In genomic region chr5:25083816-25084215, GRCm38 (mm10) we compare ENCODE assay signal across 22 mouse cellular contexts. TPM values are rescaled to one million over a fixed set of nuclear protein-coding genes. Genes with fewer than 3 reads are reported as not detected.
DNase-seq lines count a peak whose midpoint lies in the region; ATAC-seq and TF ChIP-seq lines count a peak whose summit lies in the region.
"Had no signal": no experiment of that assay in that cellular context is flagged by ENCODE, and none has a peak within 500 bp of the region (broad histone marks: within the 10 kb centered on the region; RNA-seq: fewer than 3 reads in every experiment).

No protein-coding gene starts in this region.

- H3K27ac ChIP-seq in heart, embryonic 11.5 days (ENCODE audit: low read depth, low read length): no peak overlapping the region
- no peak overlapping the region for H3K27ac ChIP-seq in lung, postnatal 0 days (ENCODE audit: low read length)
- H3K27ac ChIP-seq: hindbrain, embryonic 14.5 days; limb, embryonic 10.5 days; limb, embryonic 15.5 days; liver, embryonic 13.5 days; midbrain, embryonic 12.5 days had no signal

- in situ Hi-C loops in Patski (cut with MboI; ENCODE audit: low pct_unique_long_range_greater_than_20kb): no loop called here

- TF ChIP-seq EP300 in lung, postnatal 0 days (IDR thresholded peaks at IDR 0.05): no peak

- no peak overlapping the region for H3K4me2 ChIP-seq in heart, embryonic 11.5 days
- no peak overlapping the region for H3K4me2 ChIP-seq in lung, postnatal 0 days (replicated peaks; ENCODE audit: low read depth, low read length)
- H3K4me2 ChIP-seq: hindbrain, embryonic 14.5 days; limb, embryonic 15.5 days; liver, embryonic 13.5 days; midbrain, embryonic 12.5 days had no signal

- POLR2A ChIA-PET in Patski (lab: Charles Lee): no interaction called here

- DNase-seq in heart, adult 18-20 months: no peak
- DNase-seq in lung, postnatal 0 days (ENCODE audit: low spot score): peak; percentile 53
- DNase-seq in lung, postnatal 4 days: no peak
- peak; percentile 20 for DNase-seq in 3T3-L1 (ENCODE audit: low read depth, low spot score)
- no peak for DNase-seq in Patski (ENCODE audit: low read depth, low spot score)
- no peak for DNase-seq in testis, postnatal 14 days (ENCODE audit: low spot score)
- DNase-seq: adrenal gland, postnatal 14 days; cerebellum, adult 2 months; forebrain, postnatal 0 days; kidney, adult 9 months; kidney, postnatal 25 days; liver, embryonic 13.5 days; lung, adult 18-20 months; lung, postnatal 10 days had no signal

- CTCF ChIA-PET in Patski (lab: Charles Lee): interaction anchor here (0.8 to 1.0 kb wide), 3 partner anchors 12 to 73 kb away, joined by 3 read pairs; no protein-coding TSS in a partner anchor

- WGBS in heart, embryonic 11.5 days (ENCODE audit: insufficient replicate concordance): 33% methylated on average over 7 of the region's 7 CpGs
- 27% methylated on average over 7 of the region's 7 CpGs for WGBS in lung, postnatal 0 days

- H3K27me3 ChIP-seq in heart, embryonic 11.5 days (ENCODE audit: control insufficient read depth, insufficient read depth, low read length): no peaks in the 10 kb centered on the region
- no peaks in the 10 kb centered on the region for H3K27me3 ChIP-seq in lung, postnatal 0 days (replicated peaks; ENCODE audit: insufficient read depth, low read length)
- H3K27me3 ChIP-seq in Patski: no peaks in the 10 kb centered on the region
- H3K27me3 ChIP-seq: limb, embryonic 15.5 days; liver, embryonic 13.5 days; midbrain, embryonic 12.5 days had no signal

- H3K4me1 ChIP-seq in heart, embryonic 11.5 days (ENCODE audit: control insufficient read depth, insufficient read depth, low read length): peaks cover 23% of the 10 kb centered on the region
- peaks cover 4% of the 10 kb centered on the region for H3K4me1 ChIP-seq in lung, postnatal 0 days (ENCODE audit: insufficient read depth, low read depth, low read length)
- H3K4me1 ChIP-seq: limb, embryonic 10.5 days; liver, embryonic 13.5 days; midbrain, embryonic 12.5 days had no signal

- H3K36me3 ChIP-seq in heart, embryonic 11.5 days (ENCODE audit: control insufficient read depth, insufficient read depth, low read length): no peaks in the 10 kb centered on the region
- H3K36me3 ChIP-seq in lung, postnatal 0 days (ENCODE audit: insufficient read depth, low read length): no peaks in the 10 kb centered on the region
- H3K36me3 ChIP-seq: limb, embryonic 10.5 days; limb, embryonic 15.5 days; liver, embryonic 13.5 days; midbrain, embryonic 12.5 days had no signal

- no peak for ATAC-seq in heart, embryonic 11.5 days (replicated peaks; ENCODE audit: insufficient number of reproducible peaks, low FRiP score, low TSS enrichment)
- ATAC-seq in lung, postnatal 0 days: no peak
- peak; percentile 29 for ATAC-seq in Patski
- ATAC-seq in monocyte, adult 5-6 weeks (replicated peaks; ENCODE audit: insufficient number of reproducible peaks, low FRiP score, low TSS enrichment, poor library complexity, severe bottlenecking): no peak
- ATAC-seq: forebrain, postnatal 0 days; intestine, postnatal 0 days had no signal

- TF ChIP-seq CTCF in lung, postnatal 0 days (IDR thresholded peaks at IDR 0.05): no peak
- TF ChIP-seq CTCF in Patski (IDR thresholded peaks at IDR 0.05): no peak

- no peaks in the 10 kb centered on the region for H3K9me3 ChIP-seq in heart, embryonic 11.5 days (replicated peaks; ENCODE audit: control insufficient read depth, low read length)
- no peaks in the 10 kb centered on the region for H3K9me3 ChIP-seq in lung, postnatal 0 days (ENCODE audit: low read length)
- H3K9me3 ChIP-seq: limb, embryonic 10.5 days; limb, embryonic 15.5 days; liver, embryonic 13.5 days; midbrain, embryonic 12.5 days had no signal

- peak overlapping the region; percentile 6; the same call in 1 of the 2 replicates for H3K9ac ChIP-seq in heart, embryonic 11.5 days (ENCODE audit: low read depth, low read length)
- H3K9ac ChIP-seq in lung, postnatal 0 days (replicated peaks; ENCODE audit: low read depth): no peak overlapping the region
- H3K9ac ChIP-seq: forebrain, postnatal 0 days; hindbrain, embryonic 14.5 days; limb, embryonic 15.5 days; liver, embryonic 13.5 days; midbrain, embryonic 12.5 days had no signal

- no peak overlapping the region for H3K4me3 ChIP-seq in heart, embryonic 11.5 days (ENCODE audit: low read depth, low read length)
- no peak overlapping the region for H3K4me3 ChIP-seq in lung, postnatal 0 days (ENCODE audit: low read depth, low read length)
- H3K4me3 ChIP-seq: erythroblast, embryonic 14.5 days; limb, embryonic 10.5 days; limb, embryonic 15.5 days; liver, embryonic 13.5 days; midbrain, embryonic 12.5 days had no signal

RNA-seq across cellular contexts. Expression of gene Prkag2, which starts 16.6 kb away (rescaled TPM):
- polyA plus RNA-seq in heart, embryonic 11.5 days (2014; fragmentation: Nextera tagmentation; extraction: Ambion mirVana): 84.6 and 101 TPM in 2 replicates
- total RNA-seq in heart, adult 18-20 months (2021): 10 to 100 TPM; 30.8 to 31.1 TPM
- 16.2 and 17.0 TPM in 2 replicates for polyA plus RNA-seq in lung, postnatal 0 days (2015; fragmentation: Nextera tagmentation; extraction: Ambion mirVana)
- polyA plus RNA-seq in Patski (2021): 37.7 TPM
- 38.4 to 61.0 TPM (median 57.7 TPM) in 3 replicates for total RNA-seq in monocyte, adult 5-6 weeks (2017)

Comparison
In these comparisons a context has a peak if more than half of its experiments do, and no peak if none do; other contexts are left out.
1. DNase-seq: peak in lung, postnatal 0 days (single experiment) and 3T3-L1 (single experiment); none in heart, adult 18-20 months (0 of 2), lung, postnatal 4 days (0 of 2), Patski (single experiment) and testis, postnatal 14 days (single experiment).